Mouse (Mus musculus): ENCODE results near the gene BC030867. TPM values are rescaled to one million over a fixed set of nuclear protein-coding genes. Genes with fewer than 3 reads are reported as not detected.

The BC030867 gene
- polyA plus RNA-seq, 1 experiment from 2014 or later, result 25.8 TPM

- WGBS, result 75% methylated on average over 5 of the region's 5 CpGs
- Histone ChIP-seq H3K27ac (replicated peaks) (0 out of 2 replicates have a peak overlapping the region, but pooled peaks have one; percentile 43), H3K36me3 (peaks cover 29% of the 10 kb centered on the region), H3K27me3 (ENCODE audit: low read depth, poor library complexity, severe bottlenecking) (peaks cover 35% of the 10 kb centered on the region), H3K9me3 (replicated peaks) (no peaks in the 10 kb centered on the region), H3K4me3 (peak overlapping the region; percentile 32; the same call in 1 of the 2 replicates), H3K4me1 (peaks cover 82% of the 10 kb centered on the region)
- DNase-seq (ENCODE audit: low spot score), result no peak
These were observed 23.5 kb upstream of the BC030867 start for GRCm38 (mm10) chr11:102225221-102225620.

- peak overlapping the region; percentile 94; the same call in 1 of the 2 replicates for H3K27ac ChIP-seq (replicated peaks)
- peaks cover 18% of the 10 kb centered on the region for H3K36me3 ChIP-seq
- no peak for DNase-seq (ENCODE audit: low spot score)
- H3K27me3 ChIP-seq (ENCODE audit: low read depth, poor library complexity, severe bottlenecking), result peaks cover 35% of the 10 kb centered on the region
- 60% methylated on average over 12 of the region's 12 CpGs for WGBS
- H3K4me1 ChIP-seq, result peaks cover 85% of the 10 kb centered on the region
- H3K9me3 ChIP-seq (replicated peaks), result no peaks in the 10 kb centered on the region
- H3K4me3 ChIP-seq, result peak overlapping the region; percentile 90; the same call in 1 of the 2 replicates
These were observed 22.4 kb upstream of the BC030867 start for GRCm38 (mm10) chr11:102226067-102226978.

GRCm38 (mm10) chr11:102227270-102228190 lies 21.2 kb upstream of the BC030867 start:
- Histone ChIP-seq H3K4me1 (peaks cover 79% of the 10 kb centered on the region), H3K4me3 (peak overlapping the region; percentile 90), H3K36me3 (peaks cover 6% of the 10 kb centered on the region; the same call in 1 of the 2 replicates), H3K27ac (replicated peaks) (peak overlapping the region; percentile 94), H3K27me3 (ENCODE audit: low read depth, poor library complexity, severe bottlenecking) (peaks cover 35% of the 10 kb centered on the region), H3K9me3 (replicated peaks) (no peaks in the 10 kb centered on the region)
- 17% methylated on average over 12 of the region's 12 CpGs for WGBS
- peak; percentile 46 for DNase-seq (ENCODE audit: low spot score)

- WGBS, result 23% methylated on average over 9 of the region's 9 CpGs
- Histone ChIP-seq H3K4me3 (peak overlapping the region; percentile 90), H3K36me3 (peaks cover 6% of the 10 kb centered on the region; the same call in 1 of the 2 replicates), H3K4me1 (peaks cover 74% of the 10 kb centered on the region), H3K27ac (replicated peaks) (peak overlapping the region; percentile 94), H3K27me3 (ENCODE audit: low read depth, poor library complexity, severe bottlenecking) (peaks cover 35% of the 10 kb centered on the region), H3K9me3 (replicated peaks) (no peaks in the 10 kb centered on the region)
- DNase-seq (ENCODE audit: low spot score), result no peak
These were observed 20.5 kb upstream of the BC030867 start for GRCm38 (mm10) chr11:102228191-102228545.

- peaks cover 68% of the 10 kb centered on the region for H3K4me1 ChIP-seq
- no peak for DNase-seq (ENCODE audit: low spot score)
- WGBS, result 13% methylated on average over 7 of the region's 7 CpGs
- peak overlapping the region; percentile 94 for H3K27ac ChIP-seq (replicated peaks)
- H3K9me3 ChIP-seq (replicated peaks), result no peaks in the 10 kb centered on the region
- H3K4me3 ChIP-seq, result peak overlapping the region; percentile 90
- peaks cover 6% of the 10 kb centered on the region; the same call in 1 of the 2 replicates for H3K36me3 ChIP-seq
- peaks cover 35% of the 10 kb centered on the region for H3K27me3 ChIP-seq (ENCODE audit: low read depth, poor library complexity, severe bottlenecking)
These were observed 19.9 kb upstream of the BC030867 start for GRCm38 (mm10) chr11:102228646-102229268.

GRCm38 (mm10) chr11:102229331-102229953 lies 19.2 kb upstream of the BC030867 start:
- H3K4me1 ChIP-seq, result peaks cover 61% of the 10 kb centered on the region
- WGBS, result under 1% methylated on average over 47 of the region's 47 CpGs

GRCm38 (mm10) chr11:102230006-102230741 lies 18.5 kb upstream of the BC030867 start, which contains the start of gene Hdac5:
TSS of gene Hdac5 (minus strand) at chr11:102230166.
- WGBS, result under 1% methylated on average over 49 of the region's 49 CpGs
- DNase-seq (ENCODE audit: low spot score), result peak; percentile 97
- peaks cover 54% of the 10 kb centered on the region for H3K4me1 ChIP-seq
- H3K36me3 ChIP-seq, result no peaks in the 10 kb centered on the region
- peak within 1 kb of the TSS; percentile 94 for H3K27ac ChIP-seq (replicated peaks)
- peak within 1 kb of the TSS; percentile 90 for H3K4me3 ChIP-seq
- peaks cover 25% of the 10 kb centered on the region for H3K27me3 ChIP-seq (ENCODE audit: low read depth, poor library complexity, severe bottlenecking)
- H3K9me3 ChIP-seq (replicated peaks), result no peaks in the 10 kb centered on the region

More at GRCm38 (mm10) chr11:102229331-102229953, 19.2 kb upstream of the BC030867 start:
- peak overlapping the region; percentile 90 for H3K4me3 ChIP-seq
- DNase-seq (ENCODE audit: low spot score), result peak; percentile 48
- peak overlapping the region; percentile 94 for H3K27ac ChIP-seq (replicated peaks)
- 0 out of 2 replicates have a peak, but pooled peaks cover under 1% of the 10 kb centered on the region for H3K36me3 ChIP-seq
- peaks cover 28% of the 10 kb centered on the region for H3K27me3 ChIP-seq (ENCODE audit: low read depth, poor library complexity, severe bottlenecking)
- no peaks in the 10 kb centered on the region for H3K9me3 ChIP-seq (replicated peaks)

GRCm38 (mm10) chr11:102236022-102236421 lies 12.7 kb upstream of the BC030867 start:
- no peak for DNase-seq (ENCODE audit: low spot score)
- Histone ChIP-seq H3K4me1 (peaks cover 8% of the 10 kb centered on the region), H3K9me3 (replicated peaks) (no peaks in the 10 kb centered on the region), H3K36me3 (no peaks in the 10 kb centered on the region), H3K27me3 (ENCODE audit: low read depth, poor library complexity, severe bottlenecking) (no peaks in the 10 kb centered on the region), H3K4me3 (no peak overlapping the region), H3K27ac (replicated peaks) (no peak overlapping the region)
- WGBS, result 79% methylated on average over 2 of the region's 2 CpGs

- peaks cover 21% of the 10 kb centered on the region for H3K4me1 ChIP-seq
- peaks cover 4% of the 10 kb centered on the region; the same call in 1 of the 2 replicates for H3K9me3 ChIP-seq (replicated peaks)
- no peak for DNase-seq (ENCODE audit: low spot score)
- 88% methylated on average over 6 of the region's 6 CpGs for WGBS
- H3K4me3 ChIP-seq, result no peak overlapping the region
- no peaks in the 10 kb centered on the region for H3K36me3 ChIP-seq
- no peak overlapping the region for H3K27ac ChIP-seq (replicated peaks)
- H3K27me3 ChIP-seq (ENCODE audit: low read depth, poor library complexity, severe bottlenecking), result peaks cover 8% of the 10 kb centered on the region
These were observed 8.0 kb upstream of the BC030867 start for GRCm38 (mm10) chr11:102240636-102241035.

- Histone ChIP-seq H3K36me3 (no peaks in the 10 kb centered on the region), H3K27ac (replicated peaks) (no peak overlapping the region), H3K9me3 (replicated peaks) (peaks cover 4% of the 10 kb centered on the region; the same call in 1 of the 2 replicates), H3K4me1 (peaks cover 25% of the 10 kb centered on the region), H3K4me3 (no peak overlapping the region), H3K27me3 (ENCODE audit: low read depth, poor library complexity, severe bottlenecking) (peaks cover 13% of the 10 kb centered on the region)
- DNase-seq (ENCODE audit: low spot score), result no peak
- 88% methylated on average over 5 of the region's 5 CpGs for WGBS
These were observed 7.4 kb upstream of the BC030867 start for GRCm38 (mm10) chr11:102241246-102241645.

GRCm38 (mm10) chr11:102241874-102242273 lies 6.8 kb upstream of the BC030867 start:
- no peak overlapping the region for H3K4me3 ChIP-seq
- no peak for DNase-seq (ENCODE audit: low spot score)

More at GRCm38 (mm10) chr11:102241874-102242273, 6.8 kb upstream of the BC030867 start:
- H3K4me1 ChIP-seq, result peaks cover 20% of the 10 kb centered on the region
- H3K27me3 ChIP-seq (ENCODE audit: low read depth, poor library complexity, severe bottlenecking), result peaks cover 13% of the 10 kb centered on the region
- H3K27ac ChIP-seq (replicated peaks), result no peak overlapping the region
- H3K36me3 ChIP-seq, result no peaks in the 10 kb centered on the region
- peaks cover 4% of the 10 kb centered on the region; the same call in 1 of the 2 replicates for H3K9me3 ChIP-seq (replicated peaks)
- 55% methylated on average over 5 of the region's 5 CpGs for WGBS

All from midbrain, embryonic 10.5 days (tissue).